Mouse (Mus musculus): Measurements from ENCODE around the gene Crybb1. TPM values are rescaled to one million over a fixed set of nuclear protein-coding genes. Genes with fewer than 3 reads are reported as not detected.

Crybb1 gene
- polyA plus RNA-seq, 1 experiment from 2014 or later = 4.8 TPM

GRCm38 (mm10) chr5:112256457-112256856 lies 842 bp downstream of the Crybb1 start:
- ATAC-seq (replicated peaks) = no peak
- H3K27ac ChIP-seq = no peak overlapping the region
- WGBS = 82% methylated on average over 9 of the region's 9 CpGs

DNA sequence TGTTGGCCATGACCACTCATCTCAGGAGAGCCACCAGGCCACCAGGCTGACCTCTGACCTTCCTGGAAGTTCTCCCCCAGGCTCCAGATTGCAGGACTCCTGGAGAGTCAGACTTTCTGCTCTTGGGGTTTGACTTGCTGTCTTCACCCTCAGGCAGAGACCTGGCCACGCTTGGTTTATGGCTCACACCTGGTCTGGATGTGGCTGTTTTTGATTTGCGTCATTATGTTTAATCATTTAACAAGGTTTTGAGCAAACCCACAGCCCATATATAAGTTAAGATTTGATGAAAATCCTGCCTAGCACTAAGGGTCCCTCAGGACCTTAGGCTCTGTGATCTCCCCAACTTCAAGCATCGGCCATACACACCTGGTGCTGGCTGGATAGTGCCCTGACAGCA lies 2.3 kb downstream of the Crybb1 start:
- Histone ChIP-seq H3K9ac (no peak overlapping the region), H3K4me1 (0 out of 2 replicates have a peak, but pooled peaks cover 4% of the 10 kb centered on the region), H3K4me2 (no peak overlapping the region), H3K27ac (no peak overlapping the region), H3K36me3 (replicated peaks) (no peaks in the 10 kb centered on the region), H3K27me3 (replicated peaks) (no peaks in the 10 kb centered on the region), H3K4me3 (no peak overlapping the region), H3K9me3 (no peaks in the 10 kb centered on the region)
- no peak for ATAC-seq (replicated peaks)
- whole genome bisulfite sequencing = 81% methylated on average over 3 of the region's 3 CpGs

More at GRCm38 (mm10) chr5:112256457-112256856, 842 bp downstream of the Crybb1 start:
- no peaks in the 10 kb centered on the region for H3K36me3 ChIP-seq (replicated peaks)
- H3K4me3 ChIP-seq = no peak overlapping the region
- H3K4me2 ChIP-seq = no peak overlapping the region
- no peaks in the 10 kb centered on the region for H3K9me3 ChIP-seq
- H3K4me1 ChIP-seq = 0 out of 2 replicates have a peak, but pooled peaks cover 4% of the 10 kb centered on the region
- H3K9ac ChIP-seq = no peak overlapping the region
- no peaks in the 10 kb centered on the region for H3K27me3 ChIP-seq (replicated peaks)

GRCm38 (mm10) chr5:112259862-112260650 lies 4.4 kb downstream of the Crybb1 start:
- Histone ChIP-seq H3K9me3 (no peaks in the 10 kb centered on the region), H3K36me3 (replicated peaks) (no peaks in the 10 kb centered on the region), H3K4me1 (no peaks in the 10 kb centered on the region), H3K4me2 (no peak overlapping the region), H3K27ac (no peak overlapping the region), H3K27me3 (replicated peaks) (no peaks in the 10 kb centered on the region), H3K9ac (no peak overlapping the region), H3K4me3 (no peak overlapping the region)
- no peak for ATAC-seq (replicated peaks)
- 88% methylated on average over 16 of the region's 16 CpGs for WGBS

DNA sequence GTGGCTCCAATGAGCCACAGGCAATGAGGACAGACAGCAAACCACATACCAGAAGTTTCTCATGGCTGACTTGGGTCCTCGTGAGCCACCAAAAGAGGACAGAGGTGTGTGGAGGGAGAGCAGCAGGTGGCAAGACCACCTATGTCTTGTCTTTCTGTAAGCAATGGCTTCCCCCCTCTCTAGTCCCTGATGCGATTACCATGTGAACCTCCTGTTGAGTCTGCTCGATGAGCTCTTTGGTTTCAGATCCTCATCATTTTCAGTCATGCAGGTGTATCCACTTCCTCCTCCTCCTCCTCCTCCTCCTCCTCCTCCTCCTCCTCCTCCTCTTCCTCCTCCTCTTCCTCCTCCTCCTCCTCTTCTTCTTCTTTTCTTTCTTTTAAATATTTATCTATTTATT lies 5.2 kb downstream of the Crybb1 start:
- Histone ChIP-seq H3K4me3 (no peak overlapping the region), H3K4me1 (0 out of 2 replicates have a peak, but pooled peaks cover 3% of the 10 kb centered on the region), H3K36me3 (replicated peaks) (no peaks in the 10 kb centered on the region), H3K9me3 (no peaks in the 10 kb centered on the region), H3K4me2 (no peak overlapping the region), H3K27me3 (replicated peaks) (no peaks in the 10 kb centered on the region), H3K9ac (no peak overlapping the region), H3K27ac (no peak overlapping the region)
- no peak for ATAC-seq (replicated peaks)
- WGBS = 88% methylated on average over 3 of the region's 3 CpGs

DNA sequence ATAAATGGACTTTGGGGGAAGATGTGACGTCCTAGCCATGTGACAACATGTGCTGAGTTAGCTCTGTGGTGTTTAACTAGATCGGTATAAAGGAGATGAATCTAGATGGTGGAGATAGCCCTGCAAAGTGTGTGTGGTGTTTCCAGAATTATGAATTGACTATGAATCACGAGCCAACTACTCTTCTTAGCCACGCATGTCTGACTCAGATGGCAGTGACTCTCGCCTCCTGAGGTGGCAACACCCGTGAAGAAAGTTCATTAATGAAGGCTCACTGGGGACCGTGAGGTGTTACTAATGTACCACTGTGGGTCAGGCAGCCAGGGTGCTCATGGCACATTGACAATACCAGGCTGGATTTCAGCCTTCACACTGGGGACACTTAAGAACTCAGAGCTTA lies 8.5 kb downstream of the Crybb1 start:
- H3K9ac ChIP-seq = no peak overlapping the region
- H3K27me3 ChIP-seq (replicated peaks) = no peaks in the 10 kb centered on the region
- H3K9me3 ChIP-seq = no peaks in the 10 kb centered on the region
- H3K36me3 ChIP-seq (replicated peaks) = no peaks in the 10 kb centered on the region
- WGBS = 86% methylated on average over 7 of the region's 7 CpGs
- no peak overlapping the region for H3K27ac ChIP-seq
- 0 out of 2 replicates have a peak, but pooled peaks cover 3% of the 10 kb centered on the region for H3K4me1 ChIP-seq
- H3K4me3 ChIP-seq = no peak overlapping the region
- no peak overlapping the region for H3K4me2 ChIP-seq
- no peak for ATAC-seq (replicated peaks)

GRCm38 (mm10) chr5:112265110-112265509 lies 9.5 kb downstream of the Crybb1 start:
- Histone ChIP-seq H3K27ac (no peak overlapping the region), H3K9me3 (no peaks in the 10 kb centered on the region), H3K4me3 (no peak overlapping the region), H3K27me3 (replicated peaks) (no peaks in the 10 kb centered on the region), H3K4me1 (0 out of 2 replicates have a peak, but pooled peaks cover 3% of the 10 kb centered on the region), H3K36me3 (replicated peaks) (no peaks in the 10 kb centered on the region), H3K9ac (no peak overlapping the region), H3K4me2 (no peak overlapping the region)
- WGBS = 87% methylated on average over 5 of the region's 5 CpGs
- ATAC-seq (replicated peaks) = no peak

GRCm38 (mm10) chr5:112265515-112265914 lies 9.9 kb downstream of the Crybb1 start:
- Histone ChIP-seq H3K27ac (no peak overlapping the region), H3K9me3 (no peaks in the 10 kb centered on the region), H3K4me2 (no peak overlapping the region), H3K9ac (no peak overlapping the region), H3K4me1 (peaks cover 6% of the 10 kb centered on the region), H3K36me3 (replicated peaks) (no peaks in the 10 kb centered on the region), H3K4me3 (no peak overlapping the region), H3K27me3 (replicated peaks) (no peaks in the 10 kb centered on the region)
- ATAC-seq (replicated peaks) = no peak
- WGBS = 8% methylated on average over 10 of the region's 10 CpGs

- Histone ChIP-seq H3K27ac (no peak overlapping the region), H3K9ac (no peak overlapping the region), H3K4me1 (peaks cover 13% of the 10 kb centered on the region), H3K4me2 (no peak overlapping the region), H3K9me3 (no peaks in the 10 kb centered on the region), H3K36me3 (replicated peaks) (no peaks in the 10 kb centered on the region), H3K27me3 (replicated peaks) (no peaks in the 10 kb centered on the region), H3K4me3 (no peak overlapping the region)
- 64% methylated on average over 9 of the region's 9 CpGs for WGBS
- no peak for ATAC-seq (replicated peaks)
Measured at GRCm38 (mm10) chr5:112266011-112266777, 10.6 kb downstream of the Crybb1 start.

GRCm38 (mm10) chr5:112270764-112271541 lies 15.3 kb downstream of the Crybb1 start:
- H3K4me3 ChIP-seq = no peak overlapping the region
- WGBS = 24% methylated on average over 24 of the region's 24 CpGs
- peak overlapping the region; percentile 28 for H3K4me2 ChIP-seq
- H3K9ac ChIP-seq = no peak overlapping the region
- no peaks in the 10 kb centered on the region for H3K9me3 ChIP-seq
- H3K4me1 ChIP-seq = peaks cover 17% of the 10 kb centered on the region
- H3K36me3 ChIP-seq (replicated peaks) = no peaks in the 10 kb centered on the region
- peak; percentile 52; the same call in 1 of the 2 replicates for ATAC-seq (replicated peaks)
- no peaks in the 10 kb centered on the region for H3K27me3 ChIP-seq (replicated peaks)
- H3K27ac ChIP-seq = peak overlapping the region; percentile 72

- H3K27me3 ChIP-seq (replicated peaks) = no peaks in the 10 kb centered on the region
- no peaks in the 10 kb centered on the region for H3K36me3 ChIP-seq (replicated peaks)
- H3K4me3 ChIP-seq = no peak overlapping the region
- no peak for ATAC-seq (replicated peaks)
- no peak overlapping the region for H3K9ac ChIP-seq
- 80% methylated on average over 2 of the region's 2 CpGs for WGBS
- H3K27ac ChIP-seq = 0 out of 2 replicates have a peak overlapping the region, but pooled peaks have one; percentile 20
- H3K9me3 ChIP-seq = no peaks in the 10 kb centered on the region
- H3K4me1 ChIP-seq = peaks cover 27% of the 10 kb centered on the region
- no peak overlapping the region for H3K4me2 ChIP-seq
Measured at GRCm38 (mm10) chr5:112272934-112273333, 17.3 kb downstream of the Crybb1 start.

DNA sequence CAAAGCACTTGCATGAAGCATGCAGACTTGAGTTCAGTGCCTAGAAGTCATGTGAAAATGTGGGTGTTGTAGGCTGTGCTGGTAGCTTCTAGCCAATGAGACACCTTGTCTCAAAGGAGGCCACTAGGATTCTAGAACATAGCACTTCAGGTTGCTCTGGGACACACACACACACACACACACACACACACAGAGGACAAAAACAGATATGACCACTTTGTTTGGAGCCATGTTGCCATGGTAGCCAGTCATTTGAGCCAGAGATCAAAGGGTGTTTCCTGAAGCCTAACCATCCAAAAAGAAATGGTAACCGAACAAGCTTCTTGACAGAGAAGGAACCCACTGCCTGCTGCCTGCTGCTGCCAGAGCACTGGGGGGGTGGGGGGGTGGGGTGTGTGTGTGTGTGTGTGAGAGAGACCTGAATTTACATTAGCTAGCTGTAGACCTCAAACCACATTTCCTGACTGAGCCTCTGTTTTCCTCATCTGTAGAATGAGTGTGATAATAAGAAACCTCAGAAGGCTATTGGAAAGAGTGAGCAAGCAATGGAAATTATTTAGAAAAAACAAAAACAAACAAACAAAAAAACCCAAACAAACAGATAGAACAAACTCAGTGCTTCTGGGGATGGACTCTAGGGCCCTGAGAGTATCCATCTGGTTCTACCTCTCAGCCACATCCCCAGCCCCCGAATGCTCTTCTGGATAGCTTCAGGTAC lies 18.3 kb downstream of the Crybb1 start:
- no peak for ATAC-seq (replicated peaks)
- no peaks in the 10 kb centered on the region for H3K9me3 ChIP-seq
- H3K4me1 ChIP-seq = peaks cover 29% of the 10 kb centered on the region
- no peaks in the 10 kb centered on the region for H3K27me3 ChIP-seq (replicated peaks)
- no peak overlapping the region for H3K4me3 ChIP-seq
- H3K4me2 ChIP-seq = no peak overlapping the region
- no peak overlapping the region for H3K9ac ChIP-seq
- no peaks in the 10 kb centered on the region for H3K36me3 ChIP-seq (replicated peaks)
- H3K27ac ChIP-seq = no peak overlapping the region
- WGBS = 44% methylated on average over 2 of the region's 2 CpGs

Measured in midbrain, embryonic 15.5 days (tissue).